Mouse (Mus musculus): ENCODE measurements around the gene Lyg2.

Gene Lyg2

DNA sequence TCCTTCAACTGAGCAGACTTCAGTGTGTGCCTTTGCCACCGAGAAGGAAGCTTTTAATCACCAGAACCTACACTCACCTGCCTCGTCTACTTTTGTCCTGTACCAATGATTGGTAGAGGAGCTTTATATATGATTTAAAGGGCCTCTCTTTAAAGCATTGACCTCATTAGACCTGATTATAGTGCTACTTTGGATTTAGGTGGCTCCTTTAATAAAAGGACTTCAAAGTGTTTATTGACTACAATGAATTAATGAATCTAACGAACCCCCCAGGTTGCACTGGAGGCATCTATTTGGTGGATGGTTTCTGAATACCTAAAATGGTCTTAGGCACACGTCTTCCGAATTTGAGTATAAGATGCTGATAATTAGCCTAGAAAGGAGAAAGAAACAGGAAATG is at the start of gene Lyg2:
Gene Lyg2 (minus strand): TSS at position 101 of the 400 bp plus-strand sequence.
- DNase-seq = no peak

DNA sequence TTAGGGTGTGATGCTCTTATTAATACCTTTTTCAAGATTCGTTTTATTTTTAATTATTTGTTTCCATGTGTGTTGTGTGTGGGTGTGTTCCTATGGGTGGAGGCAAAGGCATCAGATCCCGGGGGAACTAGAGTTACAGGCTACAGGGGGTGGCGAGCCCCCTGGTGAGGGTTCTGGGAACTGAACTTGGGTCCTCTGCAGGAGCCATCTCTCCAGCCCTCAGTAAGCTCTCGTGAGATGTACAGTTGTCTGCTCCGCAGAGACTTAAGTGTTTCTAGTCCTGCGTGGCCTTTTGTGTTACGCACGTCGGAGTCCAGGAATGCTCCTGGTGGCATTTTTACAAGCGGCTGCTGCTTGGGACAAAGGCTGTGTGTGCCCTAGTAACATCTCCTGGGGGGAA is 49.3 kb upstream of the Lyg2 start:
- DNase-seq = peak; percentile 17 to 24

- DNase-seq = no peak
Observed at GRCm38 (mm10) chr1:37959486-37959885, 43.2 kb upstream of the Lyg2 start.

- DNase-seq = no peak
Observed at GRCm38 (mm10) chr1:37958516-37958915, 42.2 kb upstream of the Lyg2 start.

DNA sequence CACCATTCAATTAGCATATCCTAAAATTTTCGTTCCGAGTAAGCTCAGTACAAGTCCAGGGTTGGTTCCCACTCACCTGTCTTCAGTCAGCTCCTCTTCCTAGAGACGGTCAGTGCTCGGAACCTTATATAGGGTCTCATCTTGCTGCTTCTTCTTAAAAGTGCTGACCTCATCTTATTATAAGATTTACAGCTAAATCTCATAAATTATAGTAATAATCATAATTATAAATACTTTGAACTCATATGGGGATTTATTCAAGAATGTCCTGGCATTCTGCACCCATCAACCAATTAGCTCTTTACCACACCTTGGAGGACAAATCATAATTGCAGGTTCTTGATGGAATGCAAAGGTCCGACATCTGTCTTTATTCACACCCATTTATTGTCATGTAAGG is 41.4 kb upstream of the Lyg2 start, which contains the start of gene Lyg1:
Gene Lyg1 (minus strand): TSS at position 101 of the 400 bp plus-strand sequence.
- no peak for DNase-seq

DNA sequence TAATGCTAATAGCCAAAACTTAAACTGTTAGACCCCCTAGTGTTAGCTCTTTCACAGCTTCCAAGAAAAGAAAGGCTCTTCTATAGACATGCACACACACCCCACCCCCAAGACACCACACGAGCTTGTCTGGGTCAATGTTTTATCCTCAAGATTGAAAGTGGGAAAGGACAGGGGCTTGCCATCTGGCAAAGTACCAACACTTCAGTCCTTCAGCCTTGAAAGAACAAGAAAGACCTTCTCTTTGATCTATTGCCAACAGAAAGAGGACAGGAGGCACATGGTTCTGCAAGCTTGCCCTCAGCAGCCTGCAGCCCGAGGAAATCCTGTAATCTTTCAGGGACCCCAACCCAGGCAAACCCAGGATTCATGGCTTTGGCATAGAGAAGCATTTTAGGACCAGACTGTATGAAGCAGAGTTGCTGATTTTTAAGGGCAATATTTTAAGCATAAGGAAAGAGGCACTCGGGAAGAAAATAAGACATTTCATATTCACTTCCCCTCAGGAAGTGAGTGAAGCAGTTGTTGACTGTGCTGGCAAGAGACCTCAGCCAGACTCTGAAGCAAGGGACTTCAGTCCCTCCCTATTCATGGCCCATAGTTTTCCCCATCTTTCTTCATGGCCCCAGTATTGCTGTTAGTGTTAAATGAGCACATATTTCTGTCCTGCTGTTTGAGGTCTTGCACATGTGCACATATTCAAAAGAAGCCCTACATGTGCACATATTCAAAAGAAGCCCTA is 40.6 kb upstream of the Lyg2 start:
- DNase-seq = peak; percentile 10 to 28

GRCm38 (mm10) chr1:37955251-37955650 is 39.0 kb upstream of the Lyg2 start:
- no peak for DNase-seq

GRCm38 (mm10) chr1:37954786-37955185 is 38.5 kb upstream of the Lyg2 start:
- no peak for DNase-seq

DNA sequence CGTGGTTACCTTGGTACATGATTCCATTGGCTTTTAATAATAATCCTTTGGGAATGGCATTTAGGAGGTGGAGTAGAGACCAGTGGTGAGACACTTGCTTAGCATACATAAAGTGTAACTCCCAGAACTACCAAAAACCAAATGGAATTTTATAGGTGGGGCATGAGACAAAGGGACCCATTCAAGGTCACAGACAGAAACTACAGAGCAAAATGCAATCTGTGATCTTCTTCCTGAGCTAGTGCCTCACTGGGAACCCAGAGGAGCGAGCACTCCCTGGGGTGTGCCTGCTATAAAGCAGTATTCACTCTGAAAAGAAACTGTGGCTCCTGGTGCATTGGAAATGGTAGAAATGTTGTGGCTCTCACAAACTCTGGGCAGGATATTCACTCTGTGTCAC is 32.6 kb upstream of the Lyg2 start:
- DNase-seq = no peak

- peak; percentile 39 to 45 for DNase-seq
Observed at GRCm38 (mm10) chr1:37931806-37932205, 15.5 kb upstream of the Lyg2 start.

GRCm38 (mm10) chr1:37925971-37926370 is 9.7 kb upstream of the Lyg2 start:
- no peak for DNase-seq

DNA sequence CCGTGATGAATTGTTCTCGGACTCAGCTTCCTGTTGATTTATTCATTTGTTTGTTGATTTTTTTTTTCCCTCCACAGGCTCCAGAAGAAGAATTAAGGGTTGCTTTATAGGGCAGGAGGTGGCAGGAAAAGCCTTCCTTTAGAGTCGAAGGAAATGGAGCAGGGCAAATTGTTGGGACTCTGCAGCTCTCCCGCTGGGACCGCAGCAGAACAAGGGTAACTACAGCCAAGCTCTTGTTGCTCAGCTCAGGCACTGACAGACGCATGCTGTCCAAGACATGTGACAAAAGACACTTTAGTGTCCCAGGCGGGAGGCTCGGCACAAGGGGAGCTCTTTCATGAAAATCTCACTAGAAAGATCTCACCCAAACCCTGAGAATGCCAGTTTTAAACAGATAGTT is 6.2 kb upstream of the Lyg2 start:
- no peak for DNase-seq

- no peak for DNase-seq
Observed at GRCm38 (mm10) chr1:37918096-37918495, 1.8 kb upstream of the Lyg2 start.

DNA sequence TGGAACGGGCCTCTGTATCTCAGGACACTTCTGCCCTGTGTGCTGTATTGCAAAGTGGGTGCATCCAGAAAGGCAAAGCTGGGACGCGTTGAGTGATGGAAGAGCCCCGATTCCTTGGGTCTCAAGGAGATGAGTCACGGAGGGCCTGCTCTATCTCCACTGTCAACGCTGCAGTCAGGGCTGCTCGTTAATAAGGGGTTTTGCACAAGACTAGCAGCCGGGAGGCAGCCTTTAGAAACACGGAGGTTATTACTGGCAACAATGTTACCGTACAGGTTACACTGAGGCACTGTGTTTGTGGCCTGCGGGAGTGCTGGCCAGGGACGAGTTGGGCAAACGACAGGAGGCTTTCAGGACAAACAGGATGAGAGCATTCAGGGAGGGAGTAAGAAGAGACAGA is 1.4 kb upstream of the Lyg2 start:
- no peak for DNase-seq

GRCm38 (mm10) chr1:37912751-37913150 is 3.5 kb downstream of the Lyg2 start:
- DNase-seq = no peak

DNA sequence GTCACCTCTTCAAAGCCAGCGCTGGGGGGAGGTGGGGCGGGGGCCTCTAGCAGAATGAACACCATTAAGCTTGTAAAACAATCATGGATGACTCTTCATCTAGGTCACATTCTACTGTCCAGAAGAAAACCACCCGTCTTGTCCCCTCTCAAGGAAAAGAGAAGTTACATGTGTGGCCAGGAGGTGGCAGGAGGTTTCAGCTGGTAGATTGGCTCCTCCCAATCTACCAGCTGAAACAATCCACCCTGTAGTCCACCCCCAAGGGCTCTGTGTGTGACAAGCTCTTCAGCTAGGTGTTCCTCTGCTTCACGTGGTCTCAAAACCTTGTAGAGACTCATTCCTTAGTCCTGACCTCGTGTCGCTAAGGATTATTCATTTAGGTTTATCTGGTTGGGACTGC is 13.1 kb downstream of the Lyg2 start:
- peak; percentile 55 to 61 for DNase-seq

GRCm38 (mm10) chr1:37900288-37900687 is 16.0 kb downstream of the Lyg2 start:
- no peak for DNase-seq

DNA sequence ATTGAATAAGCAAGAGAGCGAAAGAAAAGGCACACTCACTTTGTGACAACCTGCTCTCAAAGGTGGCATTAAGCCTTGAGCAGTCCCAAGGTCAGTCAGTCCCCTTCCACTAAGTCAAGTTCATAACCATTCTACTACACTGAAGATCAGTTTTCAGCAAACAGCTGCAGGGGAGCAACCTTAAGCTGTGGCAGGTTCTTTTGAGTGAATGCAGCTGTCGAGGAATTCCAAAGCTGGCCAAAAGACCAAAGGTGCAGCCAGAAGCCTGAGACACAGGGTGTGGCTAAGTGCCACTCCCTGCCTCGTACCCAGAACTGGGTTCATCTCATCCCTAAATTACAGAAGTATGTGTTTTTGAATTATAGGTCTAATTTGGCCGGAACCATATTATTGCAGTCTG is 16.5 kb downstream of the Lyg2 start:
- DNase-seq = no peak

- no peak for DNase-seq
Observed at GRCm38 (mm10) chr1:37894606-37895005, 21.7 kb downstream of the Lyg2 start.

DNA sequence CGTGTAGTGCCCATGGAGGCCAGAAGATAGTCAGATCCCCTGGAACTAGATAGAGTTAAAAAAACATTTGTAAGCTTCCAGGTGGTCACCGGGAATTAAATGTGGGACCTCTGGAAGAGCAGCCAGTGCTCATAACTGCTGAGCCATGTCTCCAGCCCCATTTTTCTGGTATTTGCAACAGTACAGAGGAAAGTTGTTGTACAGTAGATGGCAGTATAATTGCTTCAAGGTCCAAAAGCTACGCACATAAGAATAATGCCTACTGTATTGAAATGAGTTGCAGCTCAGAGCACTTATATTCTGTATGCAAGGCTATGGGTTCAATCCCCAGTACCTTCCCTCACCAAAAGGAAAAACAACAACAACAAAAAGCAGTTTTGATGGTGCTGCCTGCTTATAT is 24.9 kb downstream of the Lyg2 start:
- no peak for DNase-seq

- DNase-seq = peak; percentile 92 to 94
Observed at GRCm38 (mm10) chr1:37890025-37890652, 26.2 kb downstream of the Lyg2 start, which contains the start of the genes Mitd1 and Mrpl30. TSS of gene Mitd1 (minus strand) at chr1:37890411. TSS of gene Mrpl30 (plus strand) at chr1:37890477.

- DNase-seq = no peak
Observed at GRCm38 (mm10) chr1:37889206-37889605, 27.1 kb downstream of the Lyg2 start.

- DNase-seq = peak in 1 of 2 experiments; percentile 10
Observed at GRCm38 (mm10) chr1:37884451-37884850, 31.8 kb downstream of the Lyg2 start.

DNA sequence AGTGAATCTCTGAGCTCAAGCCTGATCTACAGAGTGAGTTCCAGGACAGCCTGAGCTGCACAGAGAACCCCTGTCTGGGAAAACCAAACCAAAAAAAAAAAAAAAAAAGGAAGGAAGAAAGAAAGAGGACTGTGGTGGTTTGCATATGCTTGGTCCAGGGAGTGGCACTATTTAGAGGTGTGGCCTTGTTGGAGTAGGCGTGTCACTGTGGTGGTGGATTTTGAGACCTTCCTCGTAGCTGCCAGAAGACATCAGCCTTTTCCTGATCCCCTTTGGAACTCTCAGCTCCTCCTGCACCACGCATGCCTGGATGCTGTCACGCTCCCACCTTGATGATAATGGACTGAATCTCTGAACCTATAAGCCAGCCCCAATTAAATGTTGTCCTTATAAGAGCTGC is 32.9 kb downstream of the Lyg2 start:
- no peak for DNase-seq

Data from kidney, postnatal 4 days (tissue).